Mouse (Mus musculus): ENCODE results near the gene Aloxe3. TPM values are rescaled to one million over a fixed set of nuclear protein-coding genes. Genes with fewer than 3 reads are reported as not detected.

The Aloxe3 gene
- total RNA-seq (2023): under 1 TPM in 1 of 2 experiments, not detected in 1; 0.09 TPM

GRCm38 (mm10) chr11:69125852-69125918, at the start of gene Aloxe3:
Gene Aloxe3, plus strand, starts transcription at chr11:69125896.

GRCm38 (mm10) chr11:69088103-69088855, 37.4 kb upstream of the Aloxe3 start, which contains the start of gene Vamp2:
Gene Vamp2, plus strand, starts transcription at chr11:69088490.

GRCm38 (mm10) chr11:69094697-69095429, 30.8 kb upstream of the Aloxe3 start, which contains the start of gene Per1:
Gene Per1, plus strand, starts transcription at chr11:69095217.

GRCm38 (mm10) chr11:69120221-69121000, 5.3 kb upstream of the Aloxe3 start, which contains the start of gene Hes7:
Gene Hes7, plus strand, starts transcription at chr11:69120404.

GRCm38 (mm10) chr11:69122336-69122951, 3.3 kb upstream of the Aloxe3 start, which contains the start of gene 9130213A22Rik:
Gene 9130213A22Rik, minus strand, starts transcription at chr11:69122589.

GRCm38 (mm10) chr11:69156800-69157199, 31.1 kb downstream of the Aloxe3 start, which contains the start of gene Alox12b:
Gene Alox12b, plus strand, starts transcription at chr11:69156989.

GRCm38 (mm10) chr11:69197743-69198142, 72.0 kb downstream of the Aloxe3 start, which contains the start of gene Alox8:
Gene Alox8, minus strand, starts transcription at chr11:69197843.

Other genes starting within 250 kb of the Aloxe3 start
- gene Rnf222, start 237.3 kb upstream of the Aloxe3 start, total RNA-seq (2023): not detected
- gene Rpl26, start 224.3 kb upstream of the Aloxe3 start, total RNA-seq (2023): 100 to 1,000 TPM; 865 to 943 TPM
- gene Odf4, start 198.8 kb upstream of the Aloxe3 start, total RNA-seq (2023): not detected
- not detected for gene Arhgef15, start 168.4 kb upstream of the Aloxe3 start, total RNA-seq (2023)
- 1 to 10 TPM; 1.2 to 1.6 TPM for gene Slc25a35, start 157.8 kb upstream of the Aloxe3 start, total RNA-seq (2023)
- 1 to 10 TPM; 5.2 to 5.6 TPM for gene Rangrf, start 150.7 kb upstream of the Aloxe3 start, total RNA-seq (2023)
- 10 to 100 TPM; 19.7 to 27.2 TPM for gene Pfas, start 117.4 kb upstream of the Aloxe3 start, total RNA-seq (2023)
- 10 to 100 TPM; 31.5 to 38.6 TPM for gene Ctc1, start 110.0 kb upstream of the Aloxe3 start, total RNA-seq (2023)
- 10 to 100 TPM; 92.7 to 94.2 TPM for gene Aurkb, start 80.2 kb upstream of the Aloxe3 start, total RNA-seq (2023)
- gene Borcs6, start 66.2 kb upstream of the Aloxe3 start, total RNA-seq (2023): 10 to 100 TPM; 34.0 to 34.5 TPM
- gene Tmem107, start 55.1 kb upstream of the Aloxe3 start, total RNA-seq (2023): 1 to 10 TPM; 4.3 to 5.9 TPM
- 100 to 1,000 TPM; 228 to 249 TPM for gene Vamp2, start 37.4 kb upstream of the Aloxe3 start, total RNA-seq (2023)
- 100 to 1,000 TPM; 205 to 241 TPM for gene Per1, start 30.7 kb upstream of the Aloxe3 start, total RNA-seq (2023)
- gene Hes7, start 5.5 kb upstream of the Aloxe3 start, total RNA-seq (2023): not detected
- gene 9130213A22Rik, start 3.3 kb upstream of the Aloxe3 start, total RNA-seq (2023): not detected
- not detected for gene Alox12b, start 31.1 kb downstream of the Aloxe3 start, total RNA-seq (2023)
- under 1 TPM; 0.11 to 0.28 TPM for gene Alox8, start 71.9 kb downstream of the Aloxe3 start, total RNA-seq (2023)
- gene Gucy2e, start 111.1 kb downstream of the Aloxe3 start, total RNA-seq (2023): not detected
- gene Cntrob, start 197.9 kb downstream of the Aloxe3 start, total RNA-seq (2023): 10 to 100 TPM; 12.5 to 15.6 TPM
- 10 to 100 TPM; 44.7 to 46.6 TPM for gene Trappc1, start 198.1 kb downstream of the Aloxe3 start, total RNA-seq (2023)
- gene Kcnab3, start 200.4 kb downstream of the Aloxe3 start, total RNA-seq (2023): under 1 TPM; 0.31 to 0.42 TPM
- gene Rnf227, start 214.6 kb downstream of the Aloxe3 start, total RNA-seq (2023): 1 to 10 TPM in 1 of 2 experiments, under 1 TPM in 1; 0.75 to 1.1 TPM
- gene Chd3, start 243.5 kb downstream of the Aloxe3 start, total RNA-seq (2023): 10 to 100 TPM; 12.7 to 16.7 TPM

Measured in neutrophil, adult 83 days (primary cell).